Mouse (Mus musculus): ENCODE measurements around the gene Fam183b.
"Not testable (repeated sequence)": the region's sequence is repeated elsewhere in the genome, so short reads cannot be mapped to it uniquely, and the experiment has no call there.

- not testable (repeated sequence) for TF ChIP-seq CTCF (conservative IDR thresholded peaks at IDR 0.05; ENCODE audit: low read length); POU5F1 (IDR thresholded peaks at IDR 0.05; ENCODE audit: borderline replicate concordance, low read length)
Measured at GRCm38 (mm10) chr11:58832541-58832940, 30.8 kb upstream of the Fam183b start.
